24 mouse cellular contexts compared by ENCODE assay signal in genomic region chr6:55098603-55099002, GRCm38 (mm10). TPM values are rescaled to one million over a fixed set of nuclear protein-coding genes. Genes with fewer than 3 reads are reported as not detected.
DNase-seq lines count a peak whose midpoint lies in the region; ATAC-seq and TF ChIP-seq lines count a peak whose summit lies in the region.
"Had no signal": no experiment of that assay in that cellular context is flagged by ENCODE, and none has a peak within 500 bp of the region (broad histone marks: within the 10 kb centered on the region; RNA-seq: fewer than 3 reads in every experiment).

No protein-coding gene starts in this region.

- H3K9ac ChIP-seq in forebrain, embryonic 16.5 days (replicated peaks; ENCODE audit: low read depth, low read length): no peak overlapping the region
- H3K9ac ChIP-seq: embryonic facial prominence, embryonic 12.5 days; embryonic facial prominence, embryonic 15.5 days; forebrain, embryonic 15.5 days; heart, embryonic 13.5 days; hindbrain, embryonic 14.5 days had no signal

- no peaks in the 10 kb centered on the region for H3K36me3 ChIP-seq in forebrain, embryonic 16.5 days (ENCODE audit: control insufficient read depth, insufficient read depth)
- no peaks in the 10 kb centered on the region for H3K36me3 ChIP-seq in forebrain, embryonic 10.5 days (replicated peaks)
- H3K36me3 ChIP-seq: embryonic facial prominence, embryonic 12.5 days; embryonic facial prominence, embryonic 15.5 days; forebrain, embryonic 15.5 days; heart, embryonic 10.5 days; heart, embryonic 13.5 days had no signal

- H3K27me3 ChIP-seq in forebrain, embryonic 16.5 days (replicated peaks; ENCODE audit: control insufficient read depth, insufficient read depth, low read length): no peaks in the 10 kb centered on the region
- no peaks in the 10 kb centered on the region for H3K27me3 ChIP-seq in forebrain, embryonic 10.5 days (ENCODE audit: poor library complexity, severe bottlenecking)
- H3K27me3 ChIP-seq: embryonic facial prominence, embryonic 12.5 days; embryonic facial prominence, embryonic 15.5 days; forebrain, embryonic 15.5 days had no signal

- H3K27ac ChIP-seq in forebrain, embryonic 16.5 days (ENCODE audit: low read length): no peak overlapping the region
- no peak overlapping the region for H3K27ac ChIP-seq in forebrain, embryonic 10.5 days
- H3K27ac ChIP-seq in olfactory bulb, adult 2 months (ENCODE audit: insufficient read depth, low read depth, low read length): peak overlapping the region; percentile 45
- H3K27ac ChIP-seq: embryonic facial prominence, embryonic 12.5 days; embryonic facial prominence, embryonic 15.5 days; forebrain, embryonic 15.5 days; heart, adult 2 months; heart, embryonic 10.5 days; heart, embryonic 13.5 days; hindbrain, embryonic 14.5 days; hindbrain, postnatal 0 days had no signal

- H3K4me3 ChIP-seq in forebrain, embryonic 16.5 days (replicated peaks; ENCODE audit: low read length): no peak overlapping the region
- no peak overlapping the region for H3K4me3 ChIP-seq in forebrain, embryonic 10.5 days
- H3K4me3 ChIP-seq in olfactory bulb, adult 2 months (ENCODE audit: insufficient read depth, low read depth, low read length): no peak overlapping the region
- H3K4me3 ChIP-seq: embryonic facial prominence, embryonic 12.5 days; embryonic facial prominence, embryonic 15.5 days; forebrain, embryonic 15.5 days; heart, adult 2 months; heart, embryonic 10.5 days; heart, embryonic 13.5 days had no signal

- TF ChIP-seq CTCF in olfactory bulb, adult 2 months (IDR thresholded peaks at IDR 0.05; ENCODE audit: insufficient read depth, low read depth, low read length): no peak

- WGBS in forebrain, embryonic 16.5 days: 56% methylated on average over 5 of the region's 5 CpGs
- WGBS in forebrain, embryonic 10.5 days: 81% methylated on average over 5 of the region's 5 CpGs
- WGBS in olfactory bulb, adult 2 months: 41% methylated on average over 5 of the region's 5 CpGs

- H3K4me1 ChIP-seq in forebrain, embryonic 16.5 days (replicated peaks; ENCODE audit: control insufficient read depth, insufficient read depth, low read length): peaks cover 16% of the 10 kb centered on the region
- H3K4me1 ChIP-seq in forebrain, embryonic 10.5 days: peaks cover 6% of the 10 kb centered on the region; the same call in 1 of the 2 replicates
- peaks cover 29% of the 10 kb centered on the region for H3K4me1 ChIP-seq in olfactory bulb, adult 2 months (ENCODE audit: control insufficient read depth, insufficient read depth, low read length)
- H3K4me1 ChIP-seq: embryonic facial prominence, embryonic 12.5 days; embryonic facial prominence, embryonic 15.5 days had no signal

- TF ChIP-seq POLR2A in olfactory bulb, adult 2 months (IDR thresholded peaks at IDR 0.05; ENCODE audit: insufficient read depth, low read depth, low read length): no peak

- DNase-seq in forebrain, embryonic 10.5 days (ENCODE audit: extremely low spot score, low spot score): no peak
- peak; percentile 29 for DNase-seq in right cerebral cortex, postnatal 14 days
- DNase-seq in right cerebral cortex, postnatal 25 days: no peak
- no peak for DNase-seq in T-cell, adult 2 months (ENCODE audit: low spot score)
- DNase-seq: cerebellum, adult 11 months; cerebellum, adult 2 months; cerebellum, adult 9-11 months; cerebellum, postnatal 25 days; gastrocnemius, postnatal 10 days; gastrocnemius, postnatal 36 days had no signal

- H3K9me3 ChIP-seq in forebrain, embryonic 16.5 days (ENCODE audit: control insufficient read depth, low read length): no peaks in the 10 kb centered on the region
- no peaks in the 10 kb centered on the region for H3K9me3 ChIP-seq in forebrain, embryonic 10.5 days
- H3K9me3 ChIP-seq: embryonic facial prominence, embryonic 12.5 days; embryonic facial prominence, embryonic 15.5 days; forebrain, embryonic 15.5 days; heart, embryonic 10.5 days; heart, embryonic 13.5 days had no signal

- 0 out of 2 replicates have a peak, but pooled peaks have one; percentile 29 for ATAC-seq in forebrain, embryonic 16.5 days
- ATAC-seq: activated CD4-positive, CD25-positive, alpha-beta regulatory T cell, adult 4 months; CD4-positive, CD25-positive, alpha-beta regulatory T cell, adult 4 months; forebrain, embryonic 15.5 days; hindbrain, postnatal 0 days; inflammation-experienced regulatory T-cells, adult 6 months; intestine, embryonic 16.5 days had no signal

- H3K4me2 ChIP-seq in forebrain, embryonic 16.5 days (ENCODE audit: low read length): no peak overlapping the region
- H3K4me2 ChIP-seq: embryonic facial prominence, embryonic 12.5 days; embryonic facial prominence, embryonic 15.5 days; forebrain, embryonic 15.5 days; heart, embryonic 13.5 days; hindbrain, embryonic 14.5 days had no signal

RNA-seq across cellular contexts. Expression of gene Crhr2, which starts 34.2 kb away (rescaled TPM):
- polyA plus RNA-seq in forebrain, embryonic 16.5 days (2015; fragmentation: Nextera tagmentation; extraction: Ambion mirVana): 0.29 and 1.3 TPM in 2 replicates
- 0.31 and 0.38 TPM in 2 replicates for polyA plus RNA-seq in forebrain, embryonic 10.5 days (2016; fragmentation: Nextera tagmentation; extraction: Ambion mirVana)
- polyA plus RNA-seq in olfactory bulb, adult 2 months (2012; ENCODE audit: insufficient read depth, insufficient read length, low replicate concordance, missing spikeins): not detected in 2 replicates
- polyA plus RNA-seq: activated CD4-positive, CD25-positive, alpha-beta regulatory T cell, adult 4 months; CD4-positive, CD25-positive, alpha-beta regulatory T cell, adult 4 months; inflammation-experienced regulatory T-cells, adult 6 months had no signal
